Mouse (Mus musculus): ENCODE results near the gene Osbpl2. TPM values are rescaled to one million over a fixed set of nuclear protein-coding genes. Genes with fewer than 3 reads are reported as not detected.

The Osbpl2 gene
- polyA plus RNA-seq, 1 experiment from 2014 or later, result 37.4 TPM

GRCm38 (mm10) chr2:180127675-180128074, 8.6 kb downstream of the Osbpl2 start:
- peaks cover 3% of the 10 kb centered on the region; the same call in 1 of the 2 replicates for H3K9me3 ChIP-seq (ENCODE audit: control insufficient read depth, low read length)
- no peaks in the 10 kb centered on the region for H3K27me3 ChIP-seq (replicated peaks; ENCODE audit: control insufficient read depth, insufficient read depth, low read length)
- WGBS, result 59% methylated on average over 1 of the region's 1 CpGs
- ATAC-seq (ENCODE audit: low read depth) (no peak), DNase-seq (ENCODE audit: low spot score) (no peak)
- no peak overlapping the region for H3K4me2 ChIP-seq (ENCODE audit: low read depth, low read length)
- no peak overlapping the region for H3K9ac ChIP-seq (ENCODE audit: low read depth, low read length)
- no peak overlapping the region for H3K27ac ChIP-seq (replicated peaks; ENCODE audit: low read depth, low read length)
- H3K4me1 ChIP-seq (ENCODE audit: control insufficient read depth, insufficient read depth, low read length), result 0 out of 2 replicates have a peak, but pooled peaks cover 9% of the 10 kb centered on the region
- no peaks in the 10 kb centered on the region for H3K36me3 ChIP-seq (ENCODE audit: control insufficient read depth, insufficient read depth, low read length)
- H3K4me3 ChIP-seq (ENCODE audit: low read depth, low read length), result no peak overlapping the region

- 95% methylated on average over 4 of the region's 4 CpGs for WGBS
- no peak overlapping the region for H3K27ac ChIP-seq (replicated peaks; ENCODE audit: low read depth, low read length)
- H3K4me2 ChIP-seq (ENCODE audit: low read depth, low read length), result no peak overlapping the region
- DNase-seq (ENCODE audit: low spot score) (no peak), ATAC-seq (ENCODE audit: low read depth) (no peak)
- H3K36me3 ChIP-seq (ENCODE audit: control insufficient read depth, insufficient read depth, low read length), result peaks cover 4% of the 10 kb centered on the region; the same call in 1 of the 2 replicates
- no peak overlapping the region for H3K4me3 ChIP-seq (ENCODE audit: low read depth, low read length)
- no peaks in the 10 kb centered on the region for H3K27me3 ChIP-seq (replicated peaks; ENCODE audit: control insufficient read depth, insufficient read depth, low read length)
- H3K9me3 ChIP-seq (ENCODE audit: control insufficient read depth, low read length), result no peaks in the 10 kb centered on the region
- no peak overlapping the region for H3K9ac ChIP-seq (ENCODE audit: low read depth, low read length)
- H3K4me1 ChIP-seq (ENCODE audit: control insufficient read depth, insufficient read depth, low read length), result no peaks in the 10 kb centered on the region
Measured at GRCm38 (mm10) chr2:180133231-180133630, 14.1 kb downstream of the Osbpl2 start.

DNA sequence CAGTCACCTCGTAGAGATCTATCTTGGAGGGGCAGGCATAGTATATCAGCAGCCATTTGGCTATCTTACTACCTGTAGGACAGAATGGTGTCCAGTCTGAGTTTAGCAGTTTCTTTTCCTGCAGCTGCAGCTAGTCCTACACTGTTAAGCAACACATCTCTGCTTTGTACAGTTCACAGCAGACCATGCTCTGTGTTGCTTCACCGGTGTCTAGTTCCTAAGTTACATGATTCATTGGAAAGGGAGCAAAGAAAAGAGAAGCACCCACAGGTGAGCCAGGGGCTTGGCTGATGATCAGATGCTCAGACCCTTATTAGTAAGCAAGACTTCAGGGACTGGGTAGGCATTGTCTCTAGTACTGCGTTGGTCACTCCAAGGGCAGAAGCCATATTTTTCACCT, 14.8 kb downstream of the Osbpl2 start:
- 89% methylated on average over 3 of the region's 3 CpGs for WGBS

DNA sequence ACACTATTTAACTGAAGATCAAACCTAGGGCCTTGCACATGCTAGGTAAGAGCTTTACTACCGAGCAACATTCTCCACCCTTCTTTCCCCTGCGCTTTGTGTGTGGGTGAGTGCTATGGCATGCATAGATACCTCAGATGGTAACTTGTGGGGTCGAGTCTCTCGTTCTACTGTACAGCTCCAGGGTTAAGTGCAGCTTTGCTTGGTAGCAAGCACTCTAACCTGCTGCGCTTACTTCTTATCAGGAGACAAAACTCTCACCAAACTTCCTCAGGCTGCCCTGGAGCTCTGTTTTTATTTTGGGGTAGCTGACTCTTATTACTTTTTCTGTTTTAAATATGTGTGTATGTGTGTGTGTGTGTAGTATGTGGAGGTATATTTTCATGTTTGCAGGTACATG, 16.3 kb downstream of the Osbpl2 start:
- H3K4me3 ChIP-seq (ENCODE audit: low read depth, low read length), result no peak overlapping the region
- H3K9me3 ChIP-seq (ENCODE audit: control insufficient read depth, low read length), result no peaks in the 10 kb centered on the region
- no peak overlapping the region for H3K4me2 ChIP-seq (ENCODE audit: low read depth, low read length)
- ATAC-seq (ENCODE audit: low read depth), result no peak
- H3K4me1 ChIP-seq (ENCODE audit: control insufficient read depth, insufficient read depth, low read length), result no peaks in the 10 kb centered on the region
- no peak overlapping the region for H3K27ac ChIP-seq (replicated peaks; ENCODE audit: low read depth, low read length)
- 76% methylated on average over 5 of the region's 5 CpGs for WGBS
- H3K9ac ChIP-seq (ENCODE audit: low read depth, low read length), result no peak overlapping the region
- peaks cover 22% of the 10 kb centered on the region for H3K36me3 ChIP-seq (ENCODE audit: control insufficient read depth, insufficient read depth, low read length)
- DNase-seq (ENCODE audit: low spot score), result no peak
- no peaks in the 10 kb centered on the region for H3K27me3 ChIP-seq (replicated peaks; ENCODE audit: control insufficient read depth, insufficient read depth, low read length)

More for the DNA sequence above, 14.8 kb downstream of the Osbpl2 start:
- Histone ChIP-seq H3K4me1 (ENCODE audit: control insufficient read depth, insufficient read depth, low read length) (no peaks in the 10 kb centered on the region), H3K27me3 (replicated peaks; ENCODE audit: control insufficient read depth, insufficient read depth, low read length) (no peaks in the 10 kb centered on the region), H3K27ac (replicated peaks; ENCODE audit: low read depth, low read length) (no peak overlapping the region), H3K9me3 (ENCODE audit: control insufficient read depth, low read length) (no peaks in the 10 kb centered on the region), H3K4me3 (ENCODE audit: low read depth, low read length) (no peak overlapping the region), H3K4me2 (ENCODE audit: low read depth, low read length) (no peak overlapping the region), H3K9ac (ENCODE audit: low read depth, low read length) (no peak overlapping the region), H3K36me3 (ENCODE audit: control insufficient read depth, insufficient read depth, low read length) (peaks cover 9% of the 10 kb centered on the region)
- DNase-seq (ENCODE audit: low spot score), result no peak
- no peak for ATAC-seq (ENCODE audit: low read depth)

GRCm38 (mm10) chr2:180146091-180146490, 27.0 kb downstream of the Osbpl2 start:
- H3K9ac ChIP-seq (ENCODE audit: low read depth, low read length), result no peak overlapping the region
- peaks cover 88% of the 10 kb centered on the region for H3K36me3 ChIP-seq (ENCODE audit: control insufficient read depth, insufficient read depth, low read length)
- no peaks in the 10 kb centered on the region for H3K9me3 ChIP-seq (ENCODE audit: control insufficient read depth, low read length)
- 81% methylated on average over 2 of the region's 2 CpGs for WGBS
- H3K4me1 ChIP-seq (ENCODE audit: control insufficient read depth, insufficient read depth, low read length), result no peaks in the 10 kb centered on the region
- no peak overlapping the region for H3K4me3 ChIP-seq (ENCODE audit: low read depth, low read length)
- no peaks in the 10 kb centered on the region for H3K27me3 ChIP-seq (replicated peaks; ENCODE audit: control insufficient read depth, insufficient read depth, low read length)
- no peak for DNase-seq (ENCODE audit: low spot score)
- no peak for ATAC-seq (ENCODE audit: low read depth)
- H3K27ac ChIP-seq (replicated peaks; ENCODE audit: low read depth, low read length), result no peak overlapping the region
- H3K4me2 ChIP-seq (ENCODE audit: low read depth, low read length), result no peak overlapping the region

GRCm38 (mm10) chr2:180147379-180147778, 28.3 kb downstream of the Osbpl2 start:
- H3K9me3 ChIP-seq (ENCODE audit: control insufficient read depth, low read length), result no peaks in the 10 kb centered on the region
- no peak overlapping the region for H3K9ac ChIP-seq (ENCODE audit: low read depth, low read length)
- WGBS, result 86% methylated on average over 6 of the region's 6 CpGs
- H3K4me2 ChIP-seq (ENCODE audit: low read depth, low read length), result no peak overlapping the region
- peaks cover 88% of the 10 kb centered on the region for H3K36me3 ChIP-seq (ENCODE audit: control insufficient read depth, insufficient read depth, low read length)
- no peak for ATAC-seq (ENCODE audit: low read depth)
- H3K4me3 ChIP-seq (ENCODE audit: low read depth, low read length), result no peak overlapping the region
- no peaks in the 10 kb centered on the region for H3K4me1 ChIP-seq (ENCODE audit: control insufficient read depth, insufficient read depth, low read length)
- DNase-seq (ENCODE audit: low spot score), result no peak
- H3K27me3 ChIP-seq (replicated peaks; ENCODE audit: control insufficient read depth, insufficient read depth, low read length), result no peaks in the 10 kb centered on the region
- no peak overlapping the region for H3K27ac ChIP-seq (replicated peaks; ENCODE audit: low read depth, low read length)

- H3K4me2 ChIP-seq (ENCODE audit: low read depth, low read length), result no peak overlapping the region
- ATAC-seq (ENCODE audit: low read depth) (no peak), DNase-seq (ENCODE audit: low spot score) (no peak)
- peaks cover 91% of the 10 kb centered on the region for H3K36me3 ChIP-seq (ENCODE audit: control insufficient read depth, insufficient read depth, low read length)
- WGBS, result 83% methylated on average over 9 of the region's 9 CpGs
- H3K4me1 ChIP-seq (ENCODE audit: control insufficient read depth, insufficient read depth, low read length), result no peaks in the 10 kb centered on the region
- no peak overlapping the region for H3K9ac ChIP-seq (ENCODE audit: low read depth, low read length)
- no peaks in the 10 kb centered on the region for H3K27me3 ChIP-seq (replicated peaks; ENCODE audit: control insufficient read depth, insufficient read depth, low read length)
- no peak overlapping the region for H3K4me3 ChIP-seq (ENCODE audit: low read depth, low read length)
- no peak overlapping the region for H3K27ac ChIP-seq (replicated peaks; ENCODE audit: low read depth, low read length)
- no peaks in the 10 kb centered on the region for H3K9me3 ChIP-seq (ENCODE audit: control insufficient read depth, low read length)
Measured at GRCm38 (mm10) chr2:180148551-180148950, 29.4 kb downstream of the Osbpl2 start.

GRCm38 (mm10) chr2:180154796-180155195, 35.7 kb downstream of the Osbpl2 start:
- H3K4me3 ChIP-seq (ENCODE audit: low read depth, low read length), result no peak overlapping the region
- no peak overlapping the region for H3K4me2 ChIP-seq (ENCODE audit: low read depth, low read length)
- ATAC-seq (ENCODE audit: low read depth) (no peak), DNase-seq (ENCODE audit: low spot score) (peak; percentile 40)
- WGBS, result 76% methylated on average over 3 of the region's 3 CpGs
- H3K27ac ChIP-seq (replicated peaks; ENCODE audit: low read depth, low read length), result no peak overlapping the region
- peaks cover 83% of the 10 kb centered on the region for H3K36me3 ChIP-seq (ENCODE audit: control insufficient read depth, insufficient read depth, low read length)
- H3K27me3 ChIP-seq (replicated peaks; ENCODE audit: control insufficient read depth, insufficient read depth, low read length), result no peaks in the 10 kb centered on the region
- H3K9me3 ChIP-seq (ENCODE audit: control insufficient read depth, low read length), result no peaks in the 10 kb centered on the region
- no peak overlapping the region for H3K9ac ChIP-seq (ENCODE audit: low read depth, low read length)
- H3K4me1 ChIP-seq (ENCODE audit: control insufficient read depth, insufficient read depth, low read length), result no peaks in the 10 kb centered on the region

DNA sequence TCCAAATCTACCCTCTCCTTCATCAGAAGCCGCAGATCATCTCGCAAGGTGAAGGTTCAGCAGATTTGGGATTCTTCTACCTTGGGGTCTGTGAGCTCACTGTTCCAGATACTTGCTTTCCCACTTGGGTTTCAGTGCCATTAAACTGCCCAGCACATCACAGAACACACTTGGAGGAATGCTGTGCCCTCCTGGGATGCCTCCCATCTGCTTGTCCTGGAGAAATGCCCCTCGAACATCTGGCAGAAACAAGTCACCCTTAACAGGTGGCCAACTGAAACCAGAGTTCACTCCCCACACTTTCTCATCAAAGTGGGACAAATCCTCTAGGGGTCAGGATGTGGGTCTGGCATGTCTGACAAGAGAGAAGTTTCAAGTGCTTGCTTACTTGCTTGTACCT, 39.5 kb downstream of the Osbpl2 start:
- Histone ChIP-seq H3K9ac (ENCODE audit: low read depth, low read length) (no peak overlapping the region), H3K4me2 (ENCODE audit: low read depth, low read length) (no peak overlapping the region), H3K4me3 (ENCODE audit: low read depth, low read length) (no peak overlapping the region), H3K27ac (replicated peaks; ENCODE audit: low read depth, low read length) (no peak overlapping the region), H3K36me3 (ENCODE audit: control insufficient read depth, insufficient read depth, low read length) (peaks cover 79% of the 10 kb centered on the region), H3K27me3 (replicated peaks; ENCODE audit: control insufficient read depth, insufficient read depth, low read length) (no peaks in the 10 kb centered on the region), H3K9me3 (ENCODE audit: control insufficient read depth, low read length) (no peaks in the 10 kb centered on the region), H3K4me1 (ENCODE audit: control insufficient read depth, insufficient read depth, low read length) (no peaks in the 10 kb centered on the region)
- no peak for DNase-seq (ENCODE audit: low spot score)
- no peak for ATAC-seq (ENCODE audit: low read depth)
- 90% methylated on average over 3 of the region's 3 CpGs for WGBS
